Mouse (Mus musculus): ENCODE measurements around the gene C1ql1. TPM values are rescaled to one million over a fixed set of nuclear protein-coding genes. Genes with fewer than 3 reads are reported as not detected.

C1ql1 gene
- polyA plus RNA-seq, 1 experiment from 2014 or later, result 2.5 TPM

GRCm38 (mm10) chr11:102952922-102953321 is 6.4 kb upstream of the C1ql1 start:
- Histone ChIP-seq H3K4me3 (ENCODE audit: low read depth, low read length) (no peak overlapping the region), H3K4me2 (ENCODE audit: low read length) (no peak overlapping the region), H3K9me3 (replicated peaks; ENCODE audit: control insufficient read depth, low read length) (no peaks in the 10 kb centered on the region), H3K27me3 (replicated peaks; ENCODE audit: control insufficient read depth, insufficient read depth, low read length) (peaks cover 6% of the 10 kb centered on the region; the same call in 1 of the 2 replicates), H3K4me1 (ENCODE audit: control insufficient read depth, insufficient read depth, low read length) (peaks cover 11% of the 10 kb centered on the region), H3K36me3 (ENCODE audit: control insufficient read depth, insufficient read depth, low read length) (no peaks in the 10 kb centered on the region), H3K27ac (ENCODE audit: low read depth, low read length) (no peak overlapping the region), H3K9ac (ENCODE audit: low read length) (no peak overlapping the region)
- WGBS, result 23% methylated on average over 6 of the region's 6 CpGs
- ATAC-seq (peak; percentile 64), DNase-seq (ENCODE audit: low spot score) (no peak)

DNA sequence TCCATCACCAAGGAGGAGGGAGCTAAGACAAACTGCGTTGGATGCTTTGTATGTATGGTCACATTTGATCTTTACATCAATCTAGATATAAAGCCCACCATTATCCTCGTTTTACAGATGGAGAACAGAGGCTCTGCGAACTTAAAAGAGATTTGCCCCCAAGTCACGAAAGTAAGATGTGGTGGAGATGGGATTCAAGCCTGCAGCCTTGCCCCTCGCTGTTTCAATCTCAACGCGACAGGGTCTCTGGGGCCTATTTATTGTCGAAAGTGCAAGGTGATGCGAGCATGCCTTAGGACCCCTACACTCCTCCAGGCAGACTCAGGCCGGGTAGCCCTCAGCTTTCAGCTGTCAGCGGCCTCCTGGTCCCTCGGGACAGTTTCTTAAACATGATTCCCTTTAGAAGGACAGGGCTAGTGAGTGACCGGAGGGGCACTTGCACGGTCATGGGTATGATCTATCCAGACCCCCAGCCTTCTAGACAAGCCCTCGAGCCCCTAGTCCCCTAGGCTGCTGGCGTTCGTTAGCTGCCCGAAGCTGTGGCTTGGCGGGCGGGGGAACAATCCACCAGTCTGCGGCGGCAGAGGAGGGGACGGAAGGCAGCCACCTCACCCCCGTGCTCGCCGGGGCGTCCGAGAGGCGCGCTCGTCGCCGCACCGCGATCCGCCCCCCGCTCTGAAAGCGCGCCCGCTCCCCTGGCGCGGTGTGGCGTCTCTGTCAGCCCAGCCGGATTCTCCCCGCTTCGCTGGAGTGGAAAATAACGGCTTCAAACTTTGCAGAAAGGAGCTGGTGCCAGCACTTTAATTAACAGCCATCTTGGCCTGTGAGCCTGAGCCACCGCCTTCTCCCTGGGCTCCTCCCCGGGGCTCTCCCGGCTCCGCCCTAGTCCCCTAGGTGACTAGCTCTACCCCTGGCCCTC is 1.8 kb upstream of the C1ql1 start:
- Histone ChIP-seq H3K36me3 (ENCODE audit: control insufficient read depth, insufficient read depth, low read length) (no peaks in the 10 kb centered on the region), H3K27me3 (replicated peaks; ENCODE audit: control insufficient read depth, insufficient read depth, low read length) (peaks cover 41% of the 10 kb centered on the region), H3K4me2 (ENCODE audit: low read length) (peak overlapping the region; percentile 72), H3K4me1 (ENCODE audit: control insufficient read depth, insufficient read depth, low read length) (peaks cover 21% of the 10 kb centered on the region), H3K4me3 (ENCODE audit: low read depth, low read length) (peak overlapping the region; percentile 37), H3K9ac (ENCODE audit: low read length) (peak overlapping the region; percentile 58), H3K27ac (ENCODE audit: low read depth, low read length) (peak overlapping the region; percentile 14; the same call in 1 of the 2 replicates), H3K9me3 (replicated peaks; ENCODE audit: control insufficient read depth, low read length) (no peaks in the 10 kb centered on the region)
- WGBS, result 2% methylated on average over 47 of the region's 51 CpGs
- ATAC-seq (peak; percentile 35; the same call in 1 of the 2 replicates), DNase-seq (ENCODE audit: low spot score) (peak; percentile 77)

DNA sequence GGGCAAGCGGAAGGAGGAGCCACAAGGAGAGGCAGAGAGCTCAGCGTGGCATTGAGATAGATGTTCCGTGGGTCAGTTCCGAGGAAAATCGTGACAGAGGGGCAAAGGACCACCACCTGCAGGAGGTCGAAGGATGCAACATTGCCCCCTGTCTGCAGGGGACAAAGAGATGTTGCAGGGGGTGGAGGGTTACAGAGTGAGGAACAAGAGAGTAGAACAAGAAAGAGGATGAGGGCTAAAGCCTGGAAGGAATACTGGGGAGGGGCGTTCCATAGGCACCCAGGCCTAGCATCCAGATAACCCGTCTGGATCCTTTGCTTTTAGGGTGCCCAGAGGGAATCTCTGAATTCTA is 480 bp upstream of the C1ql1 start:
- H3K36me3 ChIP-seq (ENCODE audit: control insufficient read depth, insufficient read depth, low read length), result no peaks in the 10 kb centered on the region
- WGBS, result 10% methylated on average over 8 of the region's 8 CpGs
- H3K27me3 ChIP-seq (replicated peaks; ENCODE audit: control insufficient read depth, insufficient read depth, low read length), result peaks cover 41% of the 10 kb centered on the region
- H3K4me1 ChIP-seq (ENCODE audit: control insufficient read depth, insufficient read depth, low read length), result peaks cover 21% of the 10 kb centered on the region
- no peak for DNase-seq (ENCODE audit: low spot score)
- H3K9me3 ChIP-seq (replicated peaks; ENCODE audit: control insufficient read depth, low read length), result no peaks in the 10 kb centered on the region
- no peak overlapping the region for H3K9ac ChIP-seq (ENCODE audit: low read length)
- ATAC-seq, result peak; percentile 30; the same call in 1 of the 2 replicates
- H3K27ac ChIP-seq (ENCODE audit: low read depth, low read length), result no peak overlapping the region
- H3K4me2 ChIP-seq (ENCODE audit: low read length), result peak overlapping the region; percentile 60
- H3K4me3 ChIP-seq (ENCODE audit: low read depth, low read length), result peak overlapping the region; percentile 36; the same call in 1 of the 2 replicates

GRCm38 (mm10) chr11:102945306-102946264 is 903 bp downstream of the C1ql1 start:
- H3K4me1 ChIP-seq (ENCODE audit: control insufficient read depth, insufficient read depth, low read length), result peaks cover 21% of the 10 kb centered on the region
- H3K9me3 ChIP-seq (replicated peaks; ENCODE audit: control insufficient read depth, low read length), result no peaks in the 10 kb centered on the region
- H3K27ac ChIP-seq (ENCODE audit: low read depth, low read length), result no peak overlapping the region
- no peaks in the 10 kb centered on the region for H3K36me3 ChIP-seq (ENCODE audit: control insufficient read depth, insufficient read depth, low read length)
- peak overlapping the region; percentile 60 for H3K4me2 ChIP-seq (ENCODE audit: low read length)
- ATAC-seq (no peak), DNase-seq (ENCODE audit: low spot score) (no peak)
- H3K9ac ChIP-seq (ENCODE audit: low read length), result no peak overlapping the region; the same call in 1 of the 2 replicates
- peaks cover 41% of the 10 kb centered on the region for H3K27me3 ChIP-seq (replicated peaks; ENCODE audit: control insufficient read depth, insufficient read depth, low read length)
- H3K4me3 ChIP-seq (ENCODE audit: low read depth, low read length), result peak overlapping the region; percentile 36
- 1% methylated on average over 47 of the region's 54 CpGs for WGBS

- Histone ChIP-seq H3K9me3 (replicated peaks; ENCODE audit: control insufficient read depth, low read length) (no peaks in the 10 kb centered on the region), H3K4me1 (ENCODE audit: control insufficient read depth, insufficient read depth, low read length) (peaks cover 3% of the 10 kb centered on the region; the same call in 1 of the 2 replicates), H3K27ac (ENCODE audit: low read depth, low read length) (no peak overlapping the region), H3K27me3 (replicated peaks; ENCODE audit: control insufficient read depth, insufficient read depth, low read length) (peaks cover 25% of the 10 kb centered on the region), H3K9ac (ENCODE audit: low read length) (no peak overlapping the region), H3K4me3 (ENCODE audit: low read depth, low read length) (no peak overlapping the region), H3K4me2 (ENCODE audit: low read length) (no peak overlapping the region), H3K36me3 (ENCODE audit: control insufficient read depth, insufficient read depth, low read length) (no peaks in the 10 kb centered on the region)
- WGBS, result 70% methylated on average over 6 of the region's 6 CpGs
- ATAC-seq (no peak), DNase-seq (ENCODE audit: low spot score) (no peak)
Observed at GRCm38 (mm10) chr11:102941236-102941635, 5.3 kb downstream of the C1ql1 start.

GRCm38 (mm10) chr11:102939024-102939675 is 7.3 kb downstream of the C1ql1 start:
- no peak overlapping the region for H3K4me3 ChIP-seq (ENCODE audit: low read depth, low read length)
- ATAC-seq, result no peak
- H3K4me2 ChIP-seq (ENCODE audit: low read length), result no peak overlapping the region
- no peaks in the 10 kb centered on the region for H3K4me1 ChIP-seq (ENCODE audit: control insufficient read depth, insufficient read depth, low read length)
- whole genome bisulfite sequencing, result 47% methylated on average over 13 of the region's 13 CpGs
- H3K27ac ChIP-seq (ENCODE audit: low read depth, low read length), result no peak overlapping the region
- no peak for DNase-seq (ENCODE audit: low spot score)
- H3K27me3 ChIP-seq (replicated peaks; ENCODE audit: control insufficient read depth, insufficient read depth, low read length), result peaks cover 4% of the 10 kb centered on the region
- no peaks in the 10 kb centered on the region for H3K36me3 ChIP-seq (ENCODE audit: control insufficient read depth, insufficient read depth, low read length)
- no peaks in the 10 kb centered on the region for H3K9me3 ChIP-seq (replicated peaks; ENCODE audit: control insufficient read depth, low read length)
- no peak overlapping the region for H3K9ac ChIP-seq (ENCODE audit: low read length)

GRCm38 (mm10) chr11:102937529-102938182 is 8.8 kb downstream of the C1ql1 start:
- Histone ChIP-seq H3K36me3 (ENCODE audit: control insufficient read depth, insufficient read depth, low read length) (no peaks in the 10 kb centered on the region), H3K27me3 (replicated peaks; ENCODE audit: control insufficient read depth, insufficient read depth, low read length) (no peaks in the 10 kb centered on the region), H3K4me3 (ENCODE audit: low read depth, low read length) (no peak overlapping the region), H3K27ac (ENCODE audit: low read depth, low read length) (no peak overlapping the region), H3K4me2 (ENCODE audit: low read length) (no peak overlapping the region), H3K4me1 (ENCODE audit: control insufficient read depth, insufficient read depth, low read length) (no peaks in the 10 kb centered on the region), H3K9ac (ENCODE audit: low read length) (no peak overlapping the region), H3K9me3 (replicated peaks; ENCODE audit: control insufficient read depth, low read length) (no peaks in the 10 kb centered on the region)
- DNase-seq (ENCODE audit: low spot score) (peak; percentile 20), ATAC-seq (peak; percentile 23; the same call in 1 of the 2 replicates)
- WGBS, result 73% methylated on average over 3 of the region's 3 CpGs

DNA sequence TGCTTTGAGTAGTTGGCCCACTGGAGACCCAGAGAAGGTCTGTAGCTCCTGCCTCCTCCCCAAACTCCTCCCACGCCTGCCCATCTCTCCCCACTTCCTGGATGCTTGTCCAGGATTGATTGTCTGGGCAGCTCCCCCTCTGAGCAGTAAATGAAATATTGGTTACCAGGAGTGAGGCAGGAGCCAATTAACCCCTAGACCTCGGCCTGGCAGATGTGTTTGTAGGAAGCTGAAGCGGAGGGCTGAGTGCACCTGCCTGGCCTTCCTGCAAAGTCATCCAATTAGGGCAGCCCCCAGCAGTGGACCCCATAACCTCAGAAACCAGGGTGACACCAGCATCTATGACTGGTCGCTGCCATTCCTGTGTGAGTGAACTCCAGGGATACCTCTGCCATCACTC is 10.2 kb downstream of the C1ql1 start:
- DNase-seq (ENCODE audit: low spot score), result no peak
- Histone ChIP-seq H3K36me3 (ENCODE audit: control insufficient read depth, insufficient read depth, low read length) (no peaks in the 10 kb centered on the region), H3K4me3 (ENCODE audit: low read depth, low read length) (no peak overlapping the region), H3K9ac (ENCODE audit: low read length) (no peak overlapping the region), H3K27me3 (replicated peaks; ENCODE audit: control insufficient read depth, insufficient read depth, low read length) (no peaks in the 10 kb centered on the region), H3K4me1 (ENCODE audit: control insufficient read depth, insufficient read depth, low read length) (no peaks in the 10 kb centered on the region), H3K27ac (ENCODE audit: low read depth, low read length) (no peak overlapping the region), H3K9me3 (replicated peaks; ENCODE audit: control insufficient read depth, low read length) (no peaks in the 10 kb centered on the region), H3K4me2 (ENCODE audit: low read length) (no peak overlapping the region)
- no peak for ATAC-seq
- 34% methylated on average over 4 of the region's 4 CpGs for WGBS

Data from forebrain, embryonic 14.5 days (tissue).